Mouse (Mus musculus): ENCODE data around the gene Immp2l. TPM values are rescaled to one million over a fixed set of nuclear protein-coding genes. Genes with fewer than 3 reads are reported as not detected.

Gene Immp2l
- polyA plus RNA-seq, 2 experiments = 6.9 to 10.6 TPM

DNA sequence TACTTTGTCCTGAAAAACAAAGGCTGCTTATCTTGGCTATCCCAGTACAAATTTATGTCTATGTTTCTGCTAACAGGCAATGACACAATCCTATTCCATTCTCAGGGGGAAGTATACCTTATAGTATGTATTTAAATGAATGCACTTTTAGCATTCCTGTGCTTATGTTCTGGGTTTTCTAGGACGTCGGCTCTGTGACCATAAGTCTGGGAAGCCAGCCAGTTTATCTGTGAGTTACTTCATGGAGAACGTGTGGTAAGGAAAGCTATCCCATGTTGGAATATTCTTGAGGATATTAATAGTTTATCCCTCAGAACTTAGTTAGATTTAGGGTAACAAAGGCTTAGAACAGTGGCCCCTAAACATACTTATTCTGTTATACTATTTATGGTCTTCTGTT lies 251.5 kb downstream of the Immp2l start:
- Histone ChIP-seq H3K4me3 (replicated peaks; ENCODE audit: low read length) (no peak overlapping the region), H3K4me2 (replicated peaks; ENCODE audit: low read depth, low read length, severe bottlenecking) (no peak overlapping the region), H3K4me1 (ENCODE audit: control insufficient read depth, insufficient read depth, low read length) (no peaks in the 10 kb centered on the region), H3K36me3 (ENCODE audit: control insufficient read depth, insufficient read depth, low read length) (no peaks in the 10 kb centered on the region), H3K9me3 (ENCODE audit: control insufficient read depth, low read length) (no peaks in the 10 kb centered on the region), H3K27ac (replicated peaks; ENCODE audit: low read depth, low read length) (no peak overlapping the region), H3K27me3 (ENCODE audit: control insufficient read depth, insufficient read depth, low read length) (no peaks in the 10 kb centered on the region), H3K9ac (ENCODE audit: low read depth, low read length, severe bottlenecking) (no peak overlapping the region)
- no peak for TF ChIP-seq POLR2A (IDR thresholded peaks at IDR 0.05; ENCODE audit: borderline replicate concordance, extremely low read depth, insufficient read depth, insufficient read length)
- peak; percentile 50; the same call in 1 of the 2 replicates for ATAC-seq (ENCODE audit: low FRiP score, low read depth)
- DNase-seq (ENCODE audit: low spot score) = peak; percentile 54
- 41% methylated on average over 3 of the region's 3 CpGs for WGBS

DNA sequence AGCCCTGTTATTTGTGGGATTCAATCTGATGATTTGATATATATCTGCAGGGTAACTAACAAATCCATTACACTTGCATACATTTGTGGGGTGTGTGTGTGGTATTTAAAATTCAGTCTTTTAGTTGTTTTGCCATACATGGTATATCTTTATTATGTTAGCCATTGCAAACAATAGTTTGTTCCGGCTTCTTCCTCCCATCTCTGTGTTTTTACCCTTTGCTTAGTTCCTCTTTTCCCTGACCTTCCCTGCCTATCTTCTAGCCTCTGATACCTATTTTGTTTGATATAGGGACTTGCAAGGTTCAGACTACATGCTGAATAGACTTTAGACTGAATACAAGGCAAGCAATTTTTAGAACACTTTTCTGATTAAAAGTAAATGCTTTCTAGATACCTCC lies 254.0 kb downstream of the Immp2l start:
- Histone ChIP-seq H3K4me1 (ENCODE audit: control insufficient read depth, insufficient read depth, low read length) (no peaks in the 10 kb centered on the region), H3K27ac (replicated peaks; ENCODE audit: low read depth, low read length) (no peak overlapping the region), H3K9me3 (ENCODE audit: control insufficient read depth, low read length) (no peaks in the 10 kb centered on the region), H3K4me3 (replicated peaks; ENCODE audit: low read length) (no peak overlapping the region), H3K27me3 (ENCODE audit: control insufficient read depth, insufficient read depth, low read length) (no peaks in the 10 kb centered on the region), H3K9ac (ENCODE audit: low read depth, low read length, severe bottlenecking) (no peak overlapping the region), H3K4me2 (replicated peaks; ENCODE audit: low read depth, low read length, severe bottlenecking) (no peak overlapping the region), H3K36me3 (ENCODE audit: control insufficient read depth, insufficient read depth, low read length) (no peaks in the 10 kb centered on the region)
- TF ChIP-seq POLR2A (IDR thresholded peaks at IDR 0.05; ENCODE audit: borderline replicate concordance, extremely low read depth, insufficient read depth, insufficient read length) = no peak
- no peak for ATAC-seq (ENCODE audit: low FRiP score, low read depth)
- WGBS = 91% methylated on average over 1 of the region's 1 CpGs
- no peak for DNase-seq (ENCODE audit: low spot score)

DNA sequence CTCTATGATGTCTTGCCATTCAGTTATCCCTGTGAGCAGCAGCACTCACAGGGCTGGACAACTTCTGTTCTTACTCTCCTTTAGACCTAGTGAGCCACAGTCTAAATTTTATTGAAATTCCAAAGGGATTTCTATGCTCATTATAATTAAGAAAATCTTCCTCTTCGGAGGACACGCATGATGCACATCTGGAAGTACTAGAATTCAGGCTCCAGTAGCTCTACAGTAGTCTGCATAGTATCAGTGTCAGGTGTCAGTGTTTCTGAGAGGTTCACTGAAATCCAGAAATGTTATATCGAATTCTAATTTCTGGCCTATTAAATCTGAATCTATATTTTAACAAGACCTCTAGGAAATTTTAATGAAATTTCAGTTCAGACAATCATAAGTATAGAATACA lies 265.2 kb downstream of the Immp2l start:
- Histone ChIP-seq H3K4me2 (replicated peaks; ENCODE audit: low read depth, low read length, severe bottlenecking) (no peak overlapping the region), H3K27ac (replicated peaks; ENCODE audit: low read depth, low read length) (no peak overlapping the region), H3K4me1 (ENCODE audit: control insufficient read depth, insufficient read depth, low read length) (no peaks in the 10 kb centered on the region; the same call in 1 of the 2 replicates), H3K9ac (ENCODE audit: low read depth, low read length, severe bottlenecking) (no peak overlapping the region), H3K36me3 (ENCODE audit: control insufficient read depth, insufficient read depth, low read length) (no peaks in the 10 kb centered on the region), H3K4me3 (replicated peaks; ENCODE audit: low read length) (no peak overlapping the region), H3K27me3 (ENCODE audit: control insufficient read depth, insufficient read depth, low read length) (no peaks in the 10 kb centered on the region), H3K9me3 (ENCODE audit: control insufficient read depth, low read length) (no peaks in the 10 kb centered on the region)
- no peak for DNase-seq (ENCODE audit: low spot score)
- 47% methylated on average over 3 of the region's 3 CpGs for WGBS
- no peak for ATAC-seq (ENCODE audit: low FRiP score, low read depth)
- TF ChIP-seq POLR2A (IDR thresholded peaks at IDR 0.05; ENCODE audit: borderline replicate concordance, extremely low read depth, insufficient read depth, insufficient read length) = no peak

DNA sequence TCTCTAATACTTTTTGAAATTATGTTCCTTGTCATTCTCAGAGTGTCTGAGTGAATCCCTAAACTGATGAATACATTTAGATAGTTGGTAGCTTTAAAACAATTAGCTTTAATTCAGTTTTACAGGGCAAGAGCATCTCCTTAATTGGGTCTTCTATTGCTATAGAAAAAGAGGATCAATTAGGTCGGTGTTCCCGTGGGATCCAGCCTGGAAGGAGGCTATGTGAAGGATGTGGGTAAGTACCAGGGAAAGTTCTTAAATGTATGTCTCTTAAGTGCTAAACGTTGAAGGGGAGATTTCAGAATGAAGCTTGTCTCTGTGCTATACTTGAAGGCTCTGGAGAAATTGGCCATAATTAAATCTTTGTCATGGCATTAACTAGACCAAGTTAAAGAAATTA lies 283.1 kb downstream of the Immp2l start:
- H3K9me3 ChIP-seq (ENCODE audit: control insufficient read depth, low read length) = no peaks in the 10 kb centered on the region
- ATAC-seq (ENCODE audit: low FRiP score, low read depth) (no peak), DNase-seq (ENCODE audit: low spot score) (no peak)
- H3K4me2 ChIP-seq (replicated peaks; ENCODE audit: low read depth, low read length, severe bottlenecking) = no peak overlapping the region
- H3K4me3 ChIP-seq (replicated peaks; ENCODE audit: low read length) = no peak overlapping the region
- no peaks in the 10 kb centered on the region for H3K4me1 ChIP-seq (ENCODE audit: control insufficient read depth, insufficient read depth, low read length)
- no peaks in the 10 kb centered on the region for H3K27me3 ChIP-seq (ENCODE audit: control insufficient read depth, insufficient read depth, low read length)
- WGBS = 56% methylated on average over 3 of the region's 3 CpGs
- no peak overlapping the region for H3K9ac ChIP-seq (ENCODE audit: low read depth, low read length, severe bottlenecking)
- H3K36me3 ChIP-seq (ENCODE audit: control insufficient read depth, insufficient read depth, low read length) = no peaks in the 10 kb centered on the region
- no peak for TF ChIP-seq POLR2A (IDR thresholded peaks at IDR 0.05; ENCODE audit: borderline replicate concordance, extremely low read depth, insufficient read depth, insufficient read length)
- H3K27ac ChIP-seq (replicated peaks; ENCODE audit: low read depth, low read length) = no peak overlapping the region

DNA sequence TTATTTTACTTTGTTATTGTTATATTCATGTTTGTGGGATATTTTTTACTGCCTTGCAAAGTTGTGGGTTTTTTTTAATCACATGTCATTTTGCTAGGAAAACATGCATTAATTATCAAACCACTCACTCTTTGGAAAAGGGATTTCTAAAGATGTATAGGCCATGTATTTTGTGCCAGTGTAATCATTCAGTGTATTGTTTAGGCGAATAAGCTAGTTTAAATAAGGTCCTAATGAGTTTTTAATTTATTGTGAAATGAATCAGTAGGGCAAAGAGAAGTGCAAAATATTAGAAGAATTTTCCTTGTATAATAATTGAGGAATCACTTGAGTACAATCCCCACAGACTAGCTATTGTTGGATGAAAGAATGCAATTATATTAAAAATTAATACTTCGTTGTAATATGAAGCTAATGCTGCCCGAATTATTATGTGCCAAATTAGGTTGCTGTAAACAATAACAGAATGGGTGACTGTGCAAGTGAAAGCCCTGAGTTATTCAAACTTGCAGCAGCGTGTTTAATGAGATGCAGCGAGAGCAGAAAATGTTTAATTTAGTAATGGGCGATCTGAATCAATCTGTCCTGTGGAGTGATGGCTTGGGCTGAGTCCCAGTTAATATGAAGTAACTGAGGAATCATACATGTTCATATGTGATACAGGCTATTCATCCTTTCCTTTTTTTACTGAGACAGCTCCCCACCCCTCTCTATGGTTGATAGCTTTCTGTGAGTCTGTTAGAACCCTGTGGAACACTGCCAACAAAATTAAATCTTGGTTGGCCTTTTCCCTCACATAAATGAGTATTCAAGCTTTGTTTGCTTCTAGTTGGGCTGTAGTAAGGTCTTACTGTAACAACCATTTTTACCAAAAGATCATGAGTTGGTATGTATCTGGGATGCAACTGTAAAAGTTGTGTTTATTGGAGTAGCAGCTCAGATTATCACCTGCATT lies 285.1 kb downstream of the Immp2l start:
- Histone ChIP-seq H3K36me3 (ENCODE audit: control insufficient read depth, insufficient read depth, low read length) (no peaks in the 10 kb centered on the region), H3K27me3 (ENCODE audit: control insufficient read depth, insufficient read depth, low read length) (no peaks in the 10 kb centered on the region), H3K4me2 (replicated peaks; ENCODE audit: low read depth, low read length, severe bottlenecking) (no peak overlapping the region), H3K4me3 (replicated peaks; ENCODE audit: low read length) (no peak overlapping the region), H3K4me1 (ENCODE audit: control insufficient read depth, insufficient read depth, low read length) (no peaks in the 10 kb centered on the region), H3K9ac (ENCODE audit: low read depth, low read length, severe bottlenecking) (no peak overlapping the region), H3K27ac (replicated peaks; ENCODE audit: low read depth, low read length) (no peak overlapping the region), H3K9me3 (ENCODE audit: control insufficient read depth, low read length) (no peaks in the 10 kb centered on the region)
- no peak for TF ChIP-seq POLR2A (IDR thresholded peaks at IDR 0.05; ENCODE audit: borderline replicate concordance, extremely low read depth, insufficient read depth, insufficient read length)
- WGBS = 84% methylated on average over 6 of the region's 6 CpGs
- ATAC-seq (ENCODE audit: low FRiP score, low read depth) (no peak), DNase-seq (ENCODE audit: low spot score) (no peak)

All from limb, embryonic 14.5 days (tissue).